Mouse (Mus musculus) erythroblast, embryonic 14.5 days (primary cell): ENCODE measurements around the gene Stoml1. TPM values are rescaled to one million over a fixed set of nuclear protein-coding genes. Genes with fewer than 3 reads are reported as not detected.

ENCODE experiments used
- H3K27me3 ChIP-seq: 2 replicates; pipeline ENCODE4 v1.6.1; 2012; ENCODE audit warnings: inconsistent platforms; ENCODE audit not compliant: control insufficient read depth
- H3K36me3 ChIP-seq: 2 replicates; pipeline ENCODE4 v1.6.1; 2012; ENCODE audit warnings: mild to moderate bottlenecking, inconsistent platforms; ENCODE audit not compliant: control insufficient read depth
- H3K4me1 ChIP-seq: 2 replicates; pipeline ENCODE4 v1.6.1; 2012; ENCODE audit warnings: inconsistent platforms; ENCODE audit not compliant: control insufficient read depth
- H3K4me3 ChIP-seq: replicated peaks from 2 replicates; pipeline ENCODE3; 2012; ENCODE audit warnings: moderate library complexity, mild to moderate bottlenecking, inconsistent platforms
- H3K9me3 ChIP-seq: 2 replicates; pipeline ENCODE4 v1.6.1; 2012; ENCODE audit warnings: low read length, inconsistent platforms, mixed read lengths; ENCODE audit not compliant: control insufficient read depth
- GATA1 ChIP-seq: IDR thresholded peaks from 2 replicates; pipeline ENCODE4 v1.6.1; 2012; ENCODE audit warnings: low read length, inconsistent platforms, mixed read lengths
- TAL1 ChIP-seq: IDR thresholded peaks from 3 replicates; pipeline ENCODE4 v1.6.1; 2012; ENCODE audit warnings: low read length, inconsistent platforms, mixed read lengths
- polyA plus RNA-seq: library from polyadenylated mRNA; stranded (reverse); fragments of >175 nt; gene quantifications from 2 replicates; pipeline ENCODE4 v1.2.3, GENCODE M21; 2012

The Stoml1 gene
- polyA plus RNA-seq, 1 experiment, result not detected

- Histone ChIP-seq H3K4me3 (peak overlapping the region; percentile 16), H3K9me3 (no peaks in the 10 kb centered on the region), H3K4me1 (peaks cover 67% of the 10 kb centered on the region), H3K36me3 (peaks cover 39% of the 10 kb centered on the region), H3K27me3 (peaks cover 22% of the 10 kb centered on the region)
- TF ChIP-seq GATA1, result no peak
- no peak for TF ChIP-seq TAL1
Observed at GRCm38 (mm10) chr9:58214519-58215180, 38.3 kb upstream of the Stoml1 start.

DNA sequence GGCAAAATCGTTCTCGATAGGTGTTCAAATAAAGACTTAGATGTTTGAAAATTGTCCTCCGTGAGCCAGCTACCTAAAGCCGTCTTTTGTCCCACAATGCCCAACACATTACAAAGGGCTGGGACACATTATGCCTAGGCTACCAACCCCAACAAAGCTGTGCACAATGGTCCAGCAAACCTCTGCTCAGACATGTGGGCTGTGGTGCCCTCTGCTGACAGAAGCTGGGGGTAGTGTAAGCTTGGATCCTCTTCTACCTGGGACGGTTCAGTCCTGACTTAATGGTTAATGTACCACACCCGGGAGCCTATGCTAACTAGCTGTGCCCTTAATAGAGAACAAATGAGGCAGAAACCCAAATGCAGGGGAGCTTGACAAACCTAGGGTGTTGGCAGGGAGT lies 36.6 kb upstream of the Stoml1 start:
- H3K9me3 ChIP-seq, result no peaks in the 10 kb centered on the region
- peaks cover 56% of the 10 kb centered on the region for H3K36me3 ChIP-seq
- no peak for TF ChIP-seq GATA1
- no peak for TF ChIP-seq TAL1
- H3K27me3 ChIP-seq, result peaks cover 7% of the 10 kb centered on the region
- H3K4me3 ChIP-seq, result no peak overlapping the region
- H3K4me1 ChIP-seq, result peaks cover 59% of the 10 kb centered on the region

DNA sequence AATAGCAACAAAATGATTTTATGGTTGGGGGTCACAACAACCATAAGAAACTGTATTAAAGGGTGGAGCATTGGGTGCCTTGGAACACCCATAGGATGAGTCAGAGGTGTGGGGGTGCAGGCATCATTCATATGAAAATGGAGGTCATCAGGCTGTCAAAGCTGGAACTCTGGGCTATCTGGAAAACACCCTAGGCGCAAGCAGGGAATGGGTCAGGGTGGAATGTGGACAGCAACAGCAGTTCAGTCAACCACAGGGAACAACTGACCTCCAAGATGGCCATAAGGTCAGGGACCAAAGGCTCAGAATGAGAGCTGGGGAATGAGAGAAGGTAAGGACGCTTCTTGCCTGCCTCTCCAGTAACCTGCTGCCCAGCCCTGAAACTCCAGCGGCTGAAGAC lies 34.4 kb upstream of the Stoml1 start:
- Histone ChIP-seq H3K27me3 (no peaks in the 10 kb centered on the region), H3K4me3 (no peak overlapping the region), H3K4me1 (peaks cover 40% of the 10 kb centered on the region), H3K36me3 (peaks cover 78% of the 10 kb centered on the region), H3K9me3 (no peaks in the 10 kb centered on the region)
- TF ChIP-seq TAL1 (no peak), GATA1 (no peak)

DNA sequence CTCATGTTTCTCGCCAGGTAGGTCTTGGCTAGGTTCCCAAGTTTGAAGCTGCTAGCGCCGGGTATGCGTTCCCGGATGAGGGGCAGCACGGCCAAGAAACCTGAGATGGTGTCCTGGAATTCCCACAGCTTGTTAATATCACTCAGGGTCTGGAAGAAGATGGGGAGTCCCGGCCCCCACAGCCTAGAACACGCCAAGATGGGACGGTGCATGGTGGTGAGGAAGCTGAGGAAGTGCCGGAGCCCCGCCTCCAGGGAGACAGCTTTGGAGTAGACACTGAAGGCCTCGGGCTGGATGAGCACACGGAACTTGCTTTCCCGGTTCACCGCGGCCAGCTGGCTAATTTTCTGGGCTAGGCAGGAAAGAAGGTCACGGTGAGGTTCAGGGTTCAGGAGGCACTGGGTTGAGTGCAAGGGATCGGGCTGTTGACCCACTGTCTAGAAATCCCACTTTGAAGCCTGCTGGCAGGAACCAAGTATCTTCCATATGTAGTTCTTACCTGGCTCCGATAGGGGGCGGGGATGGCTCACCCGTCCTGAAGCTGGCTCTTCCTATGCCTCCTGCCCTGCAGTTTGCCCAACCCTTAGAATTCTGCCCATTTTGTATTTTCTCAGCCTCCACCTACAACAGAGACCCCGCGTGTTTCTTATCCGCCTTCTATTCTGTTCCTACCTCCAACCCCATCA lies 32.6 kb upstream of the Stoml1 start:
- H3K9me3 ChIP-seq, result no peaks in the 10 kb centered on the region
- no peak for TF ChIP-seq GATA1
- TF ChIP-seq TAL1, result no peak
- no peak overlapping the region for H3K4me3 ChIP-seq
- H3K4me1 ChIP-seq, result peaks cover 22% of the 10 kb centered on the region
- peaks cover 95% of the 10 kb centered on the region for H3K36me3 ChIP-seq
- no peaks in the 10 kb centered on the region for H3K27me3 ChIP-seq

DNA sequence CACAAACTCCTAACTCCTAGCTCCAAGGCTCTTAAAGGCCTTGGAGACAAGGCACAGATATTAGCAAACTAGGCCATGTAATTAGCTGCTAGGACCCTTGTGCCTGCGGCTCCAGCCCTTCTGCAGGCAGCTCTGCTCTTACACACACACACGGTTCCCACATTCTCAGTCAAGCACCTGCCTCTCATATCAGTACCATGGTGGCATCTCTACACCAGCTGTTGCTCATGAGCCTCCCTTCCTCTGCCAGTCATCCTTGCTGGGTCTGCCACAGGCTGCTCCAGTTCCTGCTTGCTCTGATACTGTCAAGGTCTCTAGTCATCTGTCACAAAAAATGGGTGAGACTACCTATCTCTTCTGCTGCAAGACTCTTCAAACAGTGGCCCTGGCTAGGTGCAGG lies 28.6 kb upstream of the Stoml1 start:
- Histone ChIP-seq H3K4me3 (no peak overlapping the region), H3K9me3 (no peaks in the 10 kb centered on the region), H3K27me3 (no peaks in the 10 kb centered on the region), H3K36me3 (peaks cover 99% of the 10 kb centered on the region), H3K4me1 (peaks cover 14% of the 10 kb centered on the region)
- TF ChIP-seq TAL1 (no peak), GATA1 (no peak)

DNA sequence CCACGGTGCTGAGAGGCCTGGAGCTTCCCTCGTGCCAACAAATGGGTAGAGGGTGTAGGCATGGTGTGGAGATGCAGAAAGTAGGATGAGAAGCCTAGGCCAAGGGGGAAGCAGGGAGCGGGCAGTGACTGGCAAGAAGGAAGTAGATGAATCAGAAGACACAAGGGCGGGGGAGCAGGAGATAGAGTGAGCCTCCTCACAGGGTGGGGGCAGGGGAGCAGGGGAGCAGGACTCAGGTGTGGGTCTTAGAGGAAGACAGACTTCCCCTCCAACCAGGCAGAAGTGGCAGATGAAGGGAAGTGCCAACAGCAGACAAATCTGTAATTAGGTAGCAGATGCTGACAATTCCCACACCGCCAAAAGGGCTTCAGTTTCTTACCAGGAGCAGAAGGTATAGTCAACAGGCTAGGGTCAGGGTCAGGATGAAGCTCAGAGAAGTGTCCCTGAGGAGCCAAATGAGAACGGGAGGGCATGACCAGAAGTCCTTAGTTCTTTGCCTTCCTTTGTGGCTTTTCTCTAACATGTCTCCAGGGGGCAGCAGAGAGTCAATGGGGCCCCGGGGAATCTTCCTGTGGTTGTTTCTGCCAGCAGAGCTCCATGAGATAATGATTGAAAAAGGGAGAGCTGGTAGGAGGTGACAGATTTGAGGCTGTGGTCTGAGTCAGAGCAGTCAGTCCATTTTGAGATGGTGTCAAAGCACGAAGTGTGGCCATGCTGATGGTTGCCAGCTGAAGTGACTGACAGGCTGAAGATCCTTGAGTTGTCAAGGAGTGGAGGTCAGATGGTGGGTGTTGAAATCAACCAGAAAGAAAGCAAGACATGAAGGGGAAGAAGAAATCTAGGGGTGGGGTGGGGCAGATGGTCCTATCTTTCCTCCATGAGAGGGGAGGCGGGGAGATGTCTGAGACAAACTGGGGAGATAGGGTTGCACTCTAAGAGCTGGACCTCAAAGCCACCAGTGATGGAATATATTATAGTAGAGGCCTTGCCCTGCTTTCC lies 26.8 kb upstream of the Stoml1 start:
- TF ChIP-seq TAL1 (no peak), GATA1 (no peak)
- Histone ChIP-seq H3K4me1 (peaks cover 14% of the 10 kb centered on the region), H3K27me3 (no peaks in the 10 kb centered on the region), H3K4me3 (no peak overlapping the region), H3K36me3 (peaks cover 99% of the 10 kb centered on the region), H3K9me3 (no peaks in the 10 kb centered on the region)

- Histone ChIP-seq H3K4me1 (peaks cover 14% of the 10 kb centered on the region), H3K36me3 (peaks cover 99% of the 10 kb centered on the region), H3K9me3 (no peaks in the 10 kb centered on the region), H3K4me3 (no peak overlapping the region), H3K27me3 (no peaks in the 10 kb centered on the region)
- TF ChIP-seq GATA1 (no peak), TAL1 (no peak)
Observed at GRCm38 (mm10) chr9:58228777-58229466, 24.0 kb upstream of the Stoml1 start.

DNA sequence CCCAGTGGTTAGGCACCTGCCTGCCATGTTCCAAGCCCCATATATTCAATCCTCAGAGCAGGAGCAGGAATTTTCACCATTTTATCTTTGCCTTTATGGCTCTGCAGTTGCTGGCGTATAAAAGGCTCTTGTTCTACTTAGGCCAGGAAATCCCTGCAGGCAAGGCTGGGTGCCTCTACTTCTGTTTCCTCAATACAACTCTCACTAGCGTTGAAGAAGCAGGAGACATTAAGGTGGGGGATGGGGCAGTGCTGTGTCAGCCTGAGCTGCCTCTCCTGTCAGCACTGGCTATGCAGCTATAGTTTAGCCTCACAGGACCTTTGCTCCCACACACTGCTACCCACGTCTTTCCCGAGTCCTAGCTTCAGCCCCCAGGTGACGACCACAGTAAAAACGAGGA lies 21.2 kb upstream of the Stoml1 start:
- Histone ChIP-seq H3K27me3 (no peaks in the 10 kb centered on the region), H3K4me1 (peaks cover 7% of the 10 kb centered on the region), H3K9me3 (no peaks in the 10 kb centered on the region), H3K4me3 (no peak overlapping the region), H3K36me3 (peaks cover 91% of the 10 kb centered on the region)
- no peak for TF ChIP-seq TAL1
- TF ChIP-seq GATA1, result no peak
